Mouse (Mus musculus) spleen, postnatal 0 days (tissue): ENCODE results near the gene Rab42. TPM values are rescaled to one million over a fixed set of nuclear protein-coding genes. Genes with fewer than 3 reads are reported as not detected.

Experiments
- polyA plus RNA-seq: library from polyadenylated mRNA; unstranded; fragments of >200 nt; fragmentation: Nextera tagmentation; extraction: Ambion mirVana; gene quantifications from 2 replicates; pipeline ENCODE4 v1.2.1, GENCODE M21; 2015

Gene Rab42
- 1.8 and 2.1 TPM in 2 replicates for polyA plus RNA-seq

GRCm38 (mm10) chr4:132302939-132303479 is at the start of gene Rab42:
TSS of gene Rab42 (minus strand) at chr4:132303385.

DNA sequence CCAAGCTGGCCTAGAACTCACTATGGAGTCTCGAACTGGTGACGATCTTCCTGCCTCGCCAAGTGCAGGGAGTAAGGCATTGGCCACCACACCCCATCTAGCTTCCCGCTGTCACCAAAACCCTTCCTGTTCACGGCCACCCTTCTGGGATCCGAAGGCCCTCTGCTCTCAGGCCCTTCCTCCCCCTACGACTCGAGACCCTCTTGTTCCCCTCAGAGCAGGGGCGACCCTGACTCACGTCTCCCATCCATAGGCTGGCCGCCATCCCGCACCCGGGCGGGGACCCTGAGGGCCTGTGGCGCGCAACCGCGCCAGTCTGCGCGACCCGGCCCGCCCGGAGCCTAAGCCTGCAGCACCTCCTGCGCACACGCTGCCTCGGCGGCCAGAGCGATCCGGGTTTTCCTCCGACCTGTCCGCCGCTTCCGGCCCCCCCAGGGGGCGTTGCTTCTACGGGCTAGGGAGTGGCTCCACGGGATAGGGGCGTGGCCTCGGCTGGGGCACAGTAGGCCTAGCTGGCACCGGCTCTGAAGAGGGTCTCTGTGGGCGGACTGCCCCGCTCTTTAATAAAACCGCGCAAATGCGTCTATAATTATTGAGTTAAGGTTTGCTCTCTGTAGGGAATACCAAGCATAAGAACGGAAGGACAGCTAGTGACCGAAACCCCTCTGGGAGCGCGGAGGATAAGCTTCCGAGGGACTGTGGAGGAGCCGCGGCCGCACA is 26.1 kb upstream of the Rab42 start, which contains the start of gene Trnau1ap:
TSS of gene Trnau1ap (minus strand) at position 424 of the 720 bp plus-strand sequence.

DNA sequence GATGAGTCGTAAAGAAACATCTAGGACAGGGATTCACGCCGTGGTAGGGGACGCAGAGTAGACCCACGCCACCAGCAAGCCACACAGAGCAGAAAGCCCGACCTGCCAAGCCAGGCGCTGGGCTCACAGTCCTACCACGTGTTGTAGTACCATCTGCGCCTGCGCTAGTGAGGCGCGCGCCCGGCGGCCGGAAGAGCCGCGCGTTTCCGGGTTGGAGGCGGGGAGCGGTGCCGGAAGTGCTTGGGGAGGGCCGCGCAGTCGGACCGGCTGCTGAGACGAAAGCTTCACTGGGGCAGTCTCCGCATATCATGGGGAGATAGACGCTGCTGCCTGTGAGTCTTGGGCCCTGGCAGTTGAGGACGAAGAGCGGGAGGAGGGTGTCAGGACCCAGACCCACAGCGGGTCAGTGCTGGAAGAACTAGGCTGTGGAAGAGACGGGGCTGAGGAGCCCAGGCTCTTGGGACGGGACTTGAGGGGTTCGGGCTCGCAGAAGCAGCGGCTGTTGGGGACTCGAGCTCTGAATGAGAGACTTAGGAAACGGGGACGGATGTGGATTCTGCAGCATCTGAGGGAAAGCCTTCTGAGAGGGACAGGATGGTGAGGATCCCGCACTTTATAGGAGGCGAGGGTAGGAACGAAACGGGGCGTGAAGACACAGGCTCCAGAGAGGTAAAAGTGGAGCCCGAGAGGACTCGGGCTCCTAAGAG is 28.9 kb downstream of the Rab42 start, which contains the start of gene Taf12:
TSS of gene Taf12 (plus strand) at position 220 of the 707 bp plus-strand sequence.

DNA sequence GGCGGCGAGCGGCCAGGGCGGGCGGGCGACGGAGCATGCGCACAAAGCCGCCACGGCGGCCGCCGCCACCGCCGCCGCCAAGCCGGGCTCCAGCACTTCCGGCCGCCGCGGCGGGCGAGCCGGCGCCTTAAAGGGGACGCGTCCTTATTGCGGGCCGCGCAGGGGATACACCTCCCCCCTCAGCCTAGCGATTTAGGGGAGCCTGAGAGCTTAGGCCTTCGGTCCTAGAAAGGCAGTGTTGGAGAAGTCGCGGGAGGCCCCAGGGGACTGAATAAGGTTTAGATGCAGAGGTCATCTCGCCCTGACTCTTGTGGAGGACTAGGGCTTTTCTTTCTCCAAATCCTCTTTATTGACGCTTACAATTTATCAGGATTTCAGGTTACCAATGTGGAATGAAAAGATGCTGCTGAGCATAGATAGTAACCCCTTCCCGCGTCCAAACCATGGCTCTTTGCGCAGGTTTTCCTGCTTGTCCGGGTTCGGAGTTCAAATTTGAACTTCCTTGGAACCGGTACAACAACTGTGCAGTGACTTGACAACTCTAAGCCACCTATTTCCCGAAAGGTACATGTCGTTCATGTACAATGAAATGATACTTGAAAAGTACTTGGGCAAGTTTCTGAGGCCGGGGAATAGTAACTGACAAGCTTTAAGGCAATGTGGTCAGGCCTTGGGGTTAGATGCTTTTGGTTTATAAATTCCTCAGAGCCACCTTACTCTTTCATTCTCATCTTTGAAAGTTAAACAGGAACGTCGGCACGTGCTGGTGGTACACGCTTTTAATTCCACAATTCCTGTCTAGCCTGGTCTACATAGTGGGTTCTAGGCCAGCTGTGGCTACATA is 41.4 kb downstream of the Rab42 start, which contains the start of gene Gmeb1:
TSS of gene Gmeb1 (minus strand) at position 89 of the 844 bp plus-strand sequence.

Other genes starting within 250 kb of the Rab42 start
- 0.36 and 0.61 TPM in 2 replicates for gene Gm10300, start 228.7 kb downstream of the Rab42 start, polyA plus RNA-seq
- gene Epb41, start 228.1 kb downstream of the Rab42 start, polyA plus RNA-seq, result 107 and 109 TPM in 2 replicates
- not detected in 2 replicates for gene Oprd1, start 158.9 kb downstream of the Rab42 start, polyA plus RNA-seq
- gene Ythdf2, start 91.1 kb downstream of the Rab42 start, polyA plus RNA-seq, result 48.2 and 53.7 TPM in 2 replicates
- 17.7 and 18.4 TPM in 2 replicates for gene Gmeb1, start 41.8 kb downstream of the Rab42 start, polyA plus RNA-seq
- 54.8 and 59.1 TPM in 2 replicates for gene Taf12, start 29.0 kb downstream of the Rab42 start, polyA plus RNA-seq
- 42.4 and 44.6 TPM in 2 replicates for gene Trnau1ap, start 26.2 kb upstream of the Rab42 start, polyA plus RNA-seq
- gene Rcc1, start 50.2 kb upstream of the Rab42 start, polyA plus RNA-seq, result 69.5 and 69.8 TPM in 2 replicates
- gene Phactr4, start 119.1 kb upstream of the Rab42 start, polyA plus RNA-seq, result 11.8 and 13.4 TPM in 2 replicates
- 19.8 and 22.6 TPM in 2 replicates for gene Med18, start 160.5 kb upstream of the Rab42 start, polyA plus RNA-seq
- gene Sesn2, start 207.1 kb upstream of the Rab42 start, polyA plus RNA-seq, result 7.0 and 9.7 TPM in 2 replicates
- 1,940 and 2,281 TPM in 2 replicates for gene Atpif1, start 230.3 kb upstream of the Rab42 start, polyA plus RNA-seq
- 167 and 176 TPM in 2 replicates for gene Dnajc8, start 232.2 kb upstream of the Rab42 start, polyA plus RNA-seq